Mouse (Mus musculus): ENCODE data around the gene Hook2. TPM values are rescaled to one million over a fixed set of nuclear protein-coding genes. Genes with fewer than 3 reads are reported as not detected.

Hook2 gene
- total RNA-seq, 2 experiments from 2014 or later, result 7.2 to 8.5 TPM

DNA sequence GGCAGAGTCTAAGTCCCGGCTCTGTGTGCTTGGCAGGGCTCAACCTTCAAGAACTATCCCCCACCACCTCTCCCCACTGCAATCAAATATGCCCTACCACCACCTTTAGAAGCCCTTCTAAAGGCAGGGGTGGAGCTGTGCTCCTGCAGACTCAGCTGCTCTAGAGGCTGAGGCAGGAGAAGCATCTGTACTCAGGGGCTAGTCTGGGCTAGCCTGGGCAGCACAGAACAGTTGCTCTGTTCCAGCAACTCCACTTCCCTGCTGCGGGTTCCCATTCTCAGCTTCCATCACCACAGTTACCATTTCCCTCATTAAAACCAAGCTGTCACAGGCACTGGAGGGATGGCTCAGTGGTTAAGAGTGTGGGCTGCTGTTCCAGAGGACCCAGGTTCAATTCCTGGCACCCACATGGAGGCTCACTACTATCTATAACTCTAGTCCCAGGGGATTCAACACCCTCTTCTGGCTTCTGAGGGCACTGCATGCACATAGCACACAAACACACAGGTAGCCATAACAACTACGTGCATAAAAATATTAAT is 31.2 kb downstream of the Hook2 start:
- DNase-seq (ENCODE audit: low spot score in 2 of 2), result no peak
- intact Hi-C loops (cut with DNase I), result no loop called here

DNA sequence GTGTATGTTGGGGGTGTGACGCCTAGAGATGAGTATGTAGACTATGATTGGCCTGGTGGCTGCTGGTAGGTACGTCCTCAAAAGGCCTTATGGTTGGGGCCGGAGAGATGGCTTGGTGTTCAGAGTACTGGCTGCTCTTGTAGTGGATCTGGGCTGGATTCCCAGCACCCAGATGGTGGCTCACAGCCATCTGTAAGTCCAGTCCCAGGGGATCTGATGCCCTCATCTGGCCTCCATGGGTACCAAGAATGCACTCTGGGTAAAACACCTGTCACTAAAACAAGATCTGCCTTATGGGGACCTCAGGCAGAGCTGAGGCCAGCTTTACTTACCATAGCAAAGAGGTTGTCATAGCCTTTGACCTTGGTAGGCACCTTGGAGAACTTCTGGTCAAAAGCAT is 33.4 kb downstream of the Hook2 start:
- intact Hi-C loops (cut with DNase I), result loop anchor here (2.0 kb wide), 1 partner anchor 49 kb away; no protein-coding TSS in a partner anchor

DNA sequence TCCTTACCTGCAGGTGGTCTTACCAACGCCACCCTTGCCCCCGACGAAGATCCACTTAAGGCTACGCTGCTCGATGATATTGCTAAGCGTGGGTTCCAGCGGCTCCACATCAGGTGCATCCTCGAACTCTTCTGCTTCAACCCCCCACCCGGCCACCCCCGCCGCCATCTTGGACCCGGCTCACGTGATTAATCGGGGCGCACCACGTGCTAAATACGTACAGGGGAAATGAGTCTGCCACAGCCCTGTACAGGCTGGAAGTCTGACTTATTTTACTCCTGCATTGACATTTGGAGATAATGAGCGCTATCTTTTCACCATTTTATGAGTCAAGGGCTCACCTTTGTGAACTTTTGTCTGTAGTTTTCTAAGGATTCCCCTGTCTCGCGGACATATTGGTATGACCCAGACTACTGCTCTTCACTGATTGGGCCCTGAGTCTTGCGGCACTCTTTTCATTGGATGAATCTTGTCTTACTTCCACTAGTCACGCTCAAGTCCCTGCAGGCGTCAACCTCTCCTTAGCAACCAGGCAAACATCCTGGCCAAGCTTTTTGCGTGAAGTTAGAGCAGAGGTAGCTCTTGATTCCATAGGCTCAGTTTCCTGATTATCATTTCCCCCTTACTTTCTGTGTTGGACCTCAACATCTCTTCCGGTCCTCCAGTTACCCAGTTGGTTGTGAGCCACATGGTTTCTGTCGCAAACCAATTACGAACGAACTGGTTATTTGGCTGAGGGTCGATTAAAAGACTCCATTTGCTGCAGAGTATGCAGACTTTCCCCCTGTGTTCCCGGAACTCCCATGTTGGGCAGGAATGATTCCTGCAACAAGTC is 34.9 kb downstream of the Hook2 start, which contains the start of gene Asna1:
Gene Asna1, minus strand, starts transcription at position 184 of the 835 bp plus-strand sequence.
- intact Hi-C loops (cut with DNase I), result loop anchor here (2.0 kb wide), 1 partner anchor 51 kb away; no protein-coding TSS in a partner anchor
- DNase-seq (ENCODE audit: low spot score in 2 of 2), result peak; percentile 86 to 94

More for the DNA sequence above, 33.4 kb downstream of the Hook2 start:
- no peak for DNase-seq (ENCODE audit: low spot score in 2 of 2)

DNA sequence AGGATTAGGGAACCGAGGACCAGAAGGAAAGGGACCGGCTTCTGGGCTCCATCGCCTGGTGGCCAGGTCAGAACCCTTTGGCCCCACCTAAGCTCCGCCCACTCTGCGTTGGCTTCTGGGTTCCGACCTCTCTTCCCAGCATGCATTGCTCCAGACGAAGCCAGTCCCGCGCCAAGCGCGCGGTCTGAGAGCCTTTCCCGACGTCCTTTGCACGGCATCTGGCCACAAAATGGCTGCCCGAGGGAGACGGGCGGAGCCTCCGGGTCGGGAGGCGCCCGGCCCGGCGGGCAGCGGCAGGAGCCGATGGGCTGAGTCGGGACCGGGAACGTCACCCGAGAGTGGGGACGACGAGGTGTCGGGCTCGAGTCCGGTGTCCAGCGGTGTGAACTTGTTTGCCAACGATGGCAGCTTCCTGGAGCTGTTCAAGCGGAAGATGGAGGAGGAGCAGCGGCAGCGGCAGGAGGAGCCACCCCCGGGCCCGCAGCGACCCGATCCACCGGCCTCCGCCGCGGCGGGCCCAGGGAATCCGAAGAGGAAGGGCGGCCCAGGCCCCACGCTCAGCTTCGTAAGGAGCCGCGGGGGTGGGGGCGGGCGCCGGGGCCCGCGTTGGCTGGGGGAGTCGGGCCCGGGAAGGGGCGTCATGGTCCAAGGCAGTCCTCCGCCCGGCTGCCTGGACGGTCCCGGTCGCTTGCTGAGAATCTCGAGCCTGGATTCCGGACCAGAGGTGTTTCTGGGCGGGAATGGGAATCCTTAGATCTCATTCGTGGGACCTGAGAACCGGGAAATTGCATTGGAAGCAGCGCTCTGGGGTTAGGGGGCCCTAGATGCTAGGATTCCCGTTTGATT is 36.5 kb downstream of the Hook2 start, which contains the start of gene Trir:
Gene Trir, plus strand, starts transcription at position 154 of the 846 bp plus-strand sequence.
- intact Hi-C loops (cut with DNase I), result no loop called here
- peak; percentile 96 for DNase-seq (ENCODE audit: low spot score in 2 of 2)

DNA sequence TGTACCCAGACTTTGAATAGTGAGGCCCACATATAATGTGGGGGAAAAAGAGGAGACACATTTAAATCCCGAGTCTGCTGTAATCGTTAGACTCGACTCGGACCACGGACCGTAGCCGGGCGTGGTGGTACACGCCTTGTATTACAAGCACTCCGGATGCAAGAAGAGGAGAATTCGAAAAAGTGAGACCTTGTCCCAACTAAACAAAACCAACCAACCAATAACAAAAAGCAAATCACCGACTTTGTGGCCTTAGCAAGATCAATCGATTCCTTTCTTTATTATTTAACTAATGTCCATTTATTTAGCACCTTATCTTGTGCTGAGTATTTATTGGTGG is 37.1 kb downstream of the Hook2 start:
- intact Hi-C loops (cut with DNase I), result no loop called here
- DNase-seq (ENCODE audit: low spot score in 2 of 2), result no peak

DNA sequence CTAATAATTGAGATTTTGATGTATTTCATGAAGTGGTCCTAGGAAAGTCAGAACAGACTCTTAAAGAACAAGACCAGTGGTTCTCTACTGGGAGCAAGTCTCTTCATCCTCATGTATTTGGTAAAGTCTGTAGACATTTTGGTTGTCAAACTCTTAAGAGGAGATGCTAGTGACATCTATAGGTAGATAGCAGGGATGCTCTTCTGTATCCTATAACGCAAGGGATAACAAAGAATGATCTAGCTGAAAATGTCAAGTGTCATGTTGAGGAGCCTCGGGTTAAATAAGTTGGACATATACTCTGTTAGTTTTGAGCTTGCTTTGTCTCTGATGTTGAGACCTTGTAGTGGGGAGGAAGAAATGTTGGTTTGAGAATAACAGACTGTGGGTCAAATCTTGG is 37.5 kb downstream of the Hook2 start:
- intact Hi-C loops (cut with DNase I), result no loop called here
- DNase-seq (ENCODE audit: low spot score in 2 of 2), result no peak

DNA sequence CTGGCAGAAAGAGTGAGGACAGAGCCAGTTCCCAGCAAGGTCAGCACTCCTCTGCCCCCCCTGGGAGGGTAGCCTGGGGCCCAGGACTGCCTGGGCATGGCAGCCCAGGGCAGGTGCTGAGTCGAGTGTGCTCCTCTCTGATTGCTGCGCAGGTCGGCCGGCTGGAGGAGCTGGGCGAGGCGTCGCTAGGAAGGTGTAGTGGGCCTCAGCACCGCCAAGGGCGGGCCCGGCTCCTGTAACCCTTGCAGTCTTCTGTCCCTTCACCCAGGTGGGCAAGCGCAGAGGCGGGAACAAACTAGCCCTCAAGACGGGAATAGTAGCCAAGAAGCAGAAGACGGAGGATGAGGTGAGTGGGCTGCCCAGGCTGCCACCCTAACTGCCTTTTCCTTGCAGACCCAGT is 38.9 kb downstream of the Hook2 start:
- DNase-seq (ENCODE audit: low spot score in 2 of 2), result no peak
- intact Hi-C loops (cut with DNase I), result no loop called here

DNA sequence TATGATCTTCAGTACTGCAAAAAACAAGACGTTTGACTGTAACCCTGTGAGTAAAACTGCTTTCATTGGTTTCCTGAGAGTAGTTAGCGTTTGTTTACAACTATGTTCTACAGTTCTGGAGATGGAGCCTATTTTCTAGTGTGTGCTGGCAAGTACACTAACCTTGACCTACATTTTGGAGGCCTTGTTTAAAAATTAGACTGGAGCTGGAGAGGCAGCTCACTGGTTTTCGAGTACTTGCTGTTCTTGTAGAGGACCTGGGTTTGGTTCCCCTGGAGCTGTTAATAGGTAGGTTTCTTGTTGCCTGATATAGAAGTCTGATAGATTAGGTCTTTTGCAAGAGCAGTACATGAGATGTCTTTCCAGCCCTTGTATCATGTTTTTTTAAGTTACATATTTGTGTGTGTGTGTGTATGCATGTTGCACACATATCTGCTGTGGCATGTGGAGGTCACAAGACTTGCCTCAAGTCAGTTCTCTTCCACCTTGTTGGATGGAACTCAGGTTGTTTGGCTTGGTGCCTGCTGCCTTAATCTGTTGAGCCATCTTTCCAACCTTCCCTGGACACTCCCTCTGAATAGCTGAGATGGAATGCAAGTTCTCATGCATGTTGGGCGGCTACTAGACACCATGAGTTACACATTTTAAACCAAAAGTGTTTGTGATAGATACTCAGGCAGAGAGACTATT is 42.4 kb downstream of the Hook2 start:
- no peak for DNase-seq (ENCODE audit: low spot score in 2 of 2)
- intact Hi-C loops (cut with DNase I), result no loop called here

DNA sequence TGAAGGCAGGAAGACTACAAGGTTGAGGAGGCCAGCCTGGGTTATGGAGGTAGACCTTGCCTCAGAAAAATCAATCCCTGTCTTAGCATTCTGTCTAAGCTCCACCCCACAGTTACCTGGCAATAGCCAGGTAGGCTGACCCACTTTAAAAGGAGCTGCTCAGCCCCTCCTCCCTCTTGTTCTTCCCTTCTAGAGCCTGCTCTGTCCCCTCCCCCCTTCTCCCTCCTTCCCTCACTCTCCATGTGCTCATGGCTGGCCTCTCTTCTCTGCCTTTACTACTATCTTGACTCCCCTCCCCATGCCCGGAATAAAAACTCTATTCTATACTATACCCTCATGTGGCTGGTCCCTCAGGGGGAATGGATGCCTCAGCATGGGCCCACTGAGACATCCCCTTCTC is 43.5 kb downstream of the Hook2 start:
- intact Hi-C loops (cut with DNase I), result no loop called here
- no peak for DNase-seq (ENCODE audit: low spot score in 2 of 2)

DNA sequence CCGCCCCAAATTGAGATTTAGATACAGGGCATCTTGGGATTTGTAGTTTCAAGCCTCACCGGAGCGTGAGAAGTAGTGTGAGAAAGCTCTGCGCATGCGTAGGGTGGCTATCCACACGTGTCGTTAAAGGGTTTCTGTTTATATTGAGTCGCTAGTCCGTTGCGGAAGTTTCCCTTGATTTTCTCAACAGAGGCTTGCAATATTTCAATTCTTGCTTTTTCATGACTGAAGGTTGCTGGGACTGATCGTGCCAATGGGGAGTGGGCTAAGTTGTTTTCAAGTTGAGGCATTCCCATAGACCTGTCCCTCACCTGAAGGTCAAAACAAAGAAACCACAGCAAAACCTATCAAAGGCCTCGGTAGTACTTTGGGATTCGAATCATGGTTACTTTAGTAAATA is 44.4 kb downstream of the Hook2 start:
- DNase-seq (ENCODE audit: low spot score in 2 of 2), result peak; percentile 68 to 82
- intact Hi-C loops (cut with DNase I), result no loop called here

DNA sequence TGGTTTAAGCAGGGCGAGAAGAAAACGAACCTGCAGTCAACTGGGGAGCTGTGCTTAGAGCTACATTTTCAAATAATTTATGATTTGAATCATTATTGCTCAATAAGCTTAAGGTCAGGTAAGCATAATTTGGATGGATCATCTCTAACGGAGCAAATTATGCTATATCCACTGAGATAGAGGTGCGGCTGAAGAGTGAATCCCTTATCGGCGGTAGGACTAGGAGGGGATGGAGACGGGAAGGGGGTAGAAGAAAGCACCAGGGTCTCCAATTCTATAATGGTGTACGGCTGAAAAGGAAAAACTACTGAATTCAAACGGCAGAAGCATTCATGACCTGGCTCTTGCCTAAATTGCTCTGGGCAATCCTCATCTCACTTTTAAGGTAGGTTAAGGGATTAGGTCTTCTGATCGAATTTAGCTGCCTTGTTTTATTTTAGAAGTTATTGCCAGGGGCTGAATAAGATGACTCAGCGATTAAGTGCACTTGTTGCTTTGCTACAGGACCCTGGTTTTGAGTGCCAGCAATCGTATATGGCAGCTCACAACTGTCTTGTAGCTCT is 44.8 kb downstream of the Hook2 start:
- DNase-seq (ENCODE audit: low spot score in 2 of 2), result no peak
- intact Hi-C loops (cut with DNase I), result no loop called here

DNA sequence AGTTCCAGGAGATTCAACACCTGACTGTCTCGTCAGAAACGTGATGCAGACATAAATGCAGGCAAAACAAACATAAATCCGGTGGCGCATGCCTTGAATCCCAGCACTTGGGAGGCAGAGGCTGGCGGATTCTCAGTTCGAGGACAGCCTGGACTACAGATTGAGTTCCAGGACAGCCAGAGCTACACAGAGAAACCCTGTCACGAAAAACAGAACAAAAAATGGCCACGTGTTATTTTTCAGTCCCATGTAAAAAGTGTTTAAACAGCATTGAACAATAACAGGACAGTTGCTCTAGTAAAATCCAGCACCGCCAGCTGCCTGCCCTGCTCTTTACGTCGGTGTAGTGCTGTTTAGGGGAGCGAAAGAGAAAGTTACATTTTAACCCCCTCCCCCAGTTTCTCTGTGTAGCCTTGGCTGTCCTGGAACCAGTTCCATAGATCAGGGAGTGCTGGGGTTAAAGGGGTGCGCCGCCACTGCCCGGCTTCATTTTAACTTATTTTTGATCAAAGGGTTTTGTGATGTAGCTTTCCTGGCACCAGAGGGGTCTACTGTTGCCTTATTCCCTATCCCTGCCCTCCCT is 45.4 kb downstream of the Hook2 start:
- intact Hi-C loops (cut with DNase I), result no loop called here
- no peak for DNase-seq (ENCODE audit: low spot score in 2 of 2)

DNA sequence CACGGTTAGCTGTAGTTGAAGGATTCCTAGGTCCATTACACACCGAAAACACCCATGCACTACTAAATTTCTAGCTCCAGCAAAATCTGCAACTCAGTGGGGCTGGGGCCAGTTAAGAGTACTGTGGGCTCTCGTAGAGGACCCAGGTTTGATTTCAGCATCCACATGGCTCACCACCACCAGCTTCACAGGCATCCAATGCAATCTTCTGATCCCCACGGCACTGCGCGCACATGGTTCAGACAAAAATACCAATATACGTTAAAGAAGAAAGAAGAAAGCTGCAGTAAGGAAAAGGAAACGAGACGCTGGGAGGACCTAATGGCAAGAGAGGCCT is 45.9 kb downstream of the Hook2 start:
- DNase-seq (ENCODE audit: low spot score in 2 of 2), result no peak
- intact Hi-C loops (cut with DNase I), result no loop called here

DNA sequence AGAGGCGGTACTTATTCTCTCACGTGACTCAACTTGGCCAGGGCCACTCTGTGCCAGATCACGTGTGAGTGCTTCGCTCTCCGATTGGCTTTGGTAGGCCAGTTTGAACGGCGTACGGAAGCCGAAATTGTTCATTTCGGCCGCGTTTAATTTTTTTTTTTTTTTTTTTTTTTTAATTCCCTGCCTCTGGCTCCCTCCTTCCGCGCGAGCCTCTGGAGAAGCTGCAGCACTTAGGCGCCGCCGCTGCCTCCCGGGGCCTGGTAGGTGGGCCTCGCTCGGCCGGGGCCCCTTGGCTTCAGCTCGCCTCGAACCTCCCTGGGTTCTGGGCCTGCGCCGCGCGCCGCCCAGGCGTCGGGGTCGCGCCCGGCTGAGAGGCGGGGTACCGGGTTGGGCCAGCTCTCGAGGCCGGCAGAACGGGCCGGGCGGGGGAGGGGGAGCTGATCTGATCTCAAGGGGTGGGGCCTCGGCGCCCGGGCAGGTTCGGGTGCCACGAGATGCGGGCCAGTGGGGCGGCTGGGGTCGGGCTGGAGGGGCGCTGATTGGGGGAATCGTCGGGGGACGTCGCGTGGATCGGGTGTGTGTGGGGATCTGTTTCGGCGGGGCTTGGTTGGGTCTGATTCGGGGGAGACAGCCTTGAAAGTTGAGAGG is 46.4 kb downstream of the Hook2 start, which contains the start of gene Tnpo2:
Gene Tnpo2, plus strand, starts transcription at position 198 of the 648 bp plus-strand sequence.
- intact Hi-C loops (cut with DNase I), result no loop called here
- peak; percentile 92 to 97 for DNase-seq (ENCODE audit: low spot score in 2 of 2)

DNA sequence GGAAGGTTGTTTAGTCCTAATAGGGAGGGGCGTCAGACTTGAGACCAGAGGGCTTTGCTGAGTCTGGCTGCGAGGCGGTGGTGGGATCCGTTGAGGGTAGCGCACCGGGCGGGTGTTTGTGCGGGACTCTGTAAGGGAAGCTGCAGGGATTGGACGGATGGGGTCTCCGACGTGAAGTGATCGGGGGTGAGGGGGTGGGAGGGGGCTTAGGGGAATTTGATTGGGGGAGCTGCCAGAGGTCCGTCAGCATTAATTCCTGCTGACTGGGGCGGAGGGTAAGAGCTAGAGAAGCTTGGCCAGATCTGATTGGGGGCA is 46.9 kb downstream of the Hook2 start:
- DNase-seq (ENCODE audit: low spot score in 2 of 2), result no peak
- intact Hi-C loops (cut with DNase I), result no loop called here

DNA sequence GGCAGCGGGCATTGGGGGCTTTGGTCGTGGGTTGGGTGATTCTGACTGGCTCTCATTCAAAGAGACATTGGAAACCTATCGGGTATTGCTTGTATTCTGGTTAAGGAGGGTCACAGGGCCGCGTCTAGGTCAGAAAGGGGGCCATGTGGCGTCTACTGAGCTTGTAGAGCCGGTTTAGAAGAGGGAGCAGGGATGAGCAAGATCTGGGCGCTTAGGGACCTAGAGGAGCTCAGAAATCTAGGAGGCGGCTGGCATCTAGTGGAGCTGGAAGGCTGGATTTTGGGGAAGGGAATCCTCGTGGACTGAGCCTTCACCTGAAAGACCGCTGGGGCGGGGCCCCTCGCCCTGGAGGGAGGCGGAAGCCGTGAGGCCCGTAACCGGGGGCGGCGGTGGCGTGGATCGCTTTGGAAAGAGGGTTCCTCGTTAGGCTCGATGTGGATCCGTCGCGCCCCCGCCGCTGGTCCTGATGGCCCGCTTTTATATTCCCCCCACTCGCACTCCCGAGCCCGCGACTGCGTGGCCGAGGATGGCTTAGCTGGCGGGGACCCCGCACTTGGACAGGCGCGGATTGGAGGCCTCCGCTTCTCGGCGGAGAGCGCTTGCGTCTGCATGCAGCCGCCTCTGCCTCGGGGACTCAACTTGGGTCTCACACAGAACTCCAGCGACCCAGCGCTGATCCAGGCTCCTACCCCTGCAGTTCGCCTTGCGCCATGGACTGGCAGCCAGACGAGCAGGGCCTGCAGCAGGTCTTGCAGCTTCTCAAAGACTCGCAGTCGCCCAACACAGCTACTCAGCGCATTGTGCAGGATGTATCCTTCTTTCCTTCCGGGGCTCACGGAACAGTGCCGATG is 47.5 kb downstream of the Hook2 start:
- intact Hi-C loops (cut with DNase I), result no loop called here
- peak; percentile 61 to 75 for DNase-seq (ENCODE audit: low spot score in 2 of 2)

DNA sequence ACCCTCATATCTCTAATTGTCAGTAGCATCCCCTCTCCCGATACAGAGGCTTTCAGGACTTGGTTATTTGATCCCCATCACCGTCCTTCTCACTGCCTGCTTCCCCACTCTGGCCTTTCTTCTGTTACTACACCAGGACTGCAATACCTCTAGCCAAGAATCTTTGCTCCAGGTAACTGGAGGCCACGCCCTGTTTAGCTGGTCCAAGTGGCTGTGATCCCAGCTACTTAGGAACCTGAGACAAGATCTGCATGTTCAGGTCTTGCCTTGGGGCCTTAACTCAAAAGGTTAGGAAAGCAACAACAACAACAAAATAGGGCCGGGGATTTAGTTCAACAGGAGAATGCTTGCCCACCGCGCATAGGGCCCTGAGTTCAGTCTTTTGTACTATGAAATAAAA is 53.2 kb downstream of the Hook2 start:
- no peak for DNase-seq (ENCODE audit: low spot score in 2 of 2)
- intact Hi-C loops (cut with DNase I), result no loop called here
